Mouse (Mus musculus) liver, postnatal 0 days (tissue): ENCODE measurements around the gene 4931429L15Rik.

Experiments used
- CTCF ChIP-seq: sonication (generic); IDR thresholded peaks from 2 replicates; pipeline ENCODE4 v1.5.1; 2016; ENCODE audit warnings: antibody characterized with exemption, low read depth
- EP300 ChIP-seq: IDR thresholded peaks from 2 replicates; pipeline ENCODE4 v1.6.1; 2016; ENCODE audit warnings: antibody characterized with exemption, low read depth, mild to moderate bottlenecking

DNA sequence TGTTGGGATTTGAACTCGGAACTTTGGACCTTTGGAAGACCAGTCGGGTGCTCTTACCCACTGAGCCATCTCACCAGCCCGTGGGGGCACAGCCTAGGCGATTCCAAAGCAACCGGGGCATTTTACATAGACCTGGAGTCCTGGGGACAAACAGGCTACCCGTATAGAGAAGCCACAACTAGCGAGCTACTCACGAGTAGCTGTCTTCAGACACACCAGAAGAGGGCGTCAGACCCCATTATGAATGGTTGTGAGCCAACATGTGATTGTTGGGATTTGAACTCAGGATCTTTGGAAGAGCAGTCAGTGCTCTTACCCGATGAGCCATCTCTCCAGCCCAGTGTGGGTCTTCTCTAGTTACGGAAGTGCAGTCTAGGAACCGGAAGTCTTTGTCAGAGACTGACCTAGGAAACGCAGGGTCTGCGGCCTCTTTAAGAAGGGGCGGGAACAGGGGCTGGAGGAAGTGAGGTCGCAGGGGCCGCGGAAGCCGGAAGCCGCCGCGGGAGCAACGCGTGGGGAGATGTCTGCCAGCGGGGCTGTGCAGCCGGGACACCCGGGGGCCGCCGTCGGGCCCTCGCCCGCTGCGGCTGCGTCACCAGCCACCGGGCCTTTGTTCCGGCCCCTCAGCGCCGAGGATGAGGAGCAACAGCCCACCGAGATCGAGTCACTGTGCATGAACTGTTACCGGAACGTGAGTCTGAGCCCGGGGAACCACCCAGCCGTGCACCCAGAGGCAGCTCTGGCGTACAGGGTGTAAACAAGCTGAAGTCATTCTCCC is 46.9 kb downstream of the 4931429L15Rik start, which contains the start of gene Zpr1:
- TF ChIP-seq EP300 (peak; percentile 42; the same call in 1 of the 2 replicates), CTCF (peak; percentile 70)
